Mouse (Mus musculus): ENCODE results near the gene Rusc2. TPM values are rescaled to one million over a fixed set of nuclear protein-coding genes. Genes with fewer than 3 reads are reported as not detected.

Gene Rusc2
- total and polyA plus RNA-seq, 2 experiments = 14.2 to 17.5 TPM

DNA sequence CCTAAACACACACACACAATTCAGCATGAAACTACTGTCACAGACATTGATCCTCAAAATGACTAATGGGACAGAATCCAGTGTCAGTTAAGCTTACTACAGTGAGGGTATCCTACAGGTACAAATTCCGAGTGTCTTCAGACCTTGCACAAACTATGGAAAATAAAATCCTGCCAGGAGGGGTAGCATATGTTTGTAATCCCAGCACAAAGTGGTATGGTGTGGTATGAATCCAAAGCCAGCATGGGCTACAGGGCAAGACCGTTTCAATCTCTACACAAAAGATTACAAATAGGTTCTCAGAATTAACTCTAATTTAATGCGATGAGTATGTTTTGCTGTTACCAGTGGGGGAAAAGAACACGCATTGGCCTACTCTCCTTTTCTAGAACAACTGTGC, 59.9 kb downstream of the Rusc2 start, which contains the start of gene Tesk1:
Tesk1 (plus strand) TSS at position 301 of the 400 bp plus-strand sequence.
- peak within 1 kb of the TSS; percentile 80 for H3K27ac ChIP-seq (replicated peaks; ENCODE audit: insufficient read depth, low read depth, low read length)
- no peak for DNase-seq (ENCODE audit: extremely low read depth, low read depth, low spot score)
- TF ChIP-seq POLR2A (IDR thresholded peaks at IDR 0.05; ENCODE audit: extremely low read depth, insufficient read depth, low read length) (no peak), CTCF (IDR thresholded peaks at IDR 0.05; ENCODE audit: low read depth, low read length) (no peak)
- H3K36me3 ChIP-seq (ENCODE audit: control insufficient read depth, insufficient read depth, low read length) = peaks cover 6% of the 10 kb centered on the region; the same call in 1 of the 2 replicates
- no peaks in the 10 kb centered on the region; the same call in 1 of the 2 replicates for H3K79me2 ChIP-seq (ENCODE audit: control insufficient read depth, insufficient read depth, low read length)
- no peaks in the 10 kb centered on the region for H3K27me3 ChIP-seq (ENCODE audit: control insufficient read depth, insufficient read depth, low read length)
- WGBS = 32% methylated on average over 4 of the region's 4 CpGs
- peak within 1 kb of the TSS; percentile 73 for H3K9ac ChIP-seq (ENCODE audit: low read depth, low read length)
- H3K4me3 ChIP-seq (ENCODE audit: insufficient read depth, low read depth, low read length) = peak within 1 kb of the TSS; percentile 69
- H3K4me1 ChIP-seq (ENCODE audit: control insufficient read depth, insufficient read depth, low read length) = peaks cover 5% of the 10 kb centered on the region; the same call in 1 of the 2 replicates

DNA sequence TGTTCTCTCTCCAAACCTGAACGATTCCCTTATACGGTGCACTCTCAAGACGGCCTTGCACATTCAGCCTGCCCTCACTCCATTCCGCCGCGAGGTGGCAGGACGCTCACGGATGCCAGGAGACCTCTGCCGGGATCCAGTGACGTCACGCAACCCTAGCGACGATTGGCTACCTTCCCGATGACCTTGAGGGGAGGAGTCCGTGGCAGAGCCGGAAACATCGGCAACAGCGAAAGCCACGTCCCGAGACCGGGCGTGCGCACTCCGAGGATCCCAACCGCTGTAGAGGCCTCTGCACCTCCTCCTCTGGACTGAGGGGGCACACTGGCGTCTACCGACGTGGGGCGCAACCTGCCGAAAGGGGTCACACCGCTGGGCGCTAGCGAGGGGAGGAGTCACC, 60.3 kb downstream of the Rusc2 start:
- Histone ChIP-seq H3K4me1 (ENCODE audit: control insufficient read depth, insufficient read depth, low read length) (peaks cover 5% of the 10 kb centered on the region; the same call in 1 of the 2 replicates), H3K4me3 (ENCODE audit: insufficient read depth, low read depth, low read length) (peak overlapping the region; percentile 69), H3K36me3 (ENCODE audit: control insufficient read depth, insufficient read depth, low read length) (peaks cover 6% of the 10 kb centered on the region; the same call in 1 of the 2 replicates), H3K9ac (ENCODE audit: low read depth, low read length) (peak overlapping the region; percentile 73), H3K27me3 (ENCODE audit: control insufficient read depth, insufficient read depth, low read length) (no peaks in the 10 kb centered on the region), H3K27ac (replicated peaks; ENCODE audit: insufficient read depth, low read depth, low read length) (peak overlapping the region; percentile 80), H3K79me2 (ENCODE audit: control insufficient read depth, insufficient read depth, low read length) (no peaks in the 10 kb centered on the region; the same call in 1 of the 2 replicates)
- peak; percentile 93 for DNase-seq (ENCODE audit: extremely low read depth, low read depth, low spot score)
- TF ChIP-seq CTCF (IDR thresholded peaks at IDR 0.05; ENCODE audit: low read depth, low read length) (peak; percentile 98), POLR2A (IDR thresholded peaks at IDR 0.05; ENCODE audit: extremely low read depth, insufficient read depth, low read length) (peak; percentile 91)
- under 1% methylated on average over 33 of the region's 33 CpGs for WGBS

GRCm38 (mm10) chr4:43442456-43443361, 60.9 kb downstream of the Rusc2 start:
- TF ChIP-seq POLR2A (IDR thresholded peaks at IDR 0.05; ENCODE audit: extremely low read depth, insufficient read depth, low read length) (no peak), CTCF (IDR thresholded peaks at IDR 0.05; ENCODE audit: low read depth, low read length) (no peak)

GRCm38 (mm10) chr4:43443511-43443910, 61.7 kb downstream of the Rusc2 start:
- no peak for TF ChIP-seq POLR2A (IDR thresholded peaks at IDR 0.05; ENCODE audit: extremely low read depth, insufficient read depth, low read length)
- no peak for TF ChIP-seq CTCF (IDR thresholded peaks at IDR 0.05; ENCODE audit: low read depth, low read length)
- no peaks in the 10 kb centered on the region for H3K27me3 ChIP-seq (ENCODE audit: control insufficient read depth, insufficient read depth, low read length)
- peaks cover 6% of the 10 kb centered on the region; the same call in 1 of the 2 replicates for H3K36me3 ChIP-seq (ENCODE audit: control insufficient read depth, insufficient read depth, low read length)
- no peak for DNase-seq (ENCODE audit: extremely low read depth, low read depth, low spot score)
- H3K27ac ChIP-seq (replicated peaks; ENCODE audit: insufficient read depth, low read depth, low read length) = no peak overlapping the region
- H3K79me2 ChIP-seq (ENCODE audit: control insufficient read depth, insufficient read depth, low read length) = no peaks in the 10 kb centered on the region; the same call in 1 of the 2 replicates
- peaks cover 5% of the 10 kb centered on the region; the same call in 1 of the 2 replicates for H3K4me1 ChIP-seq (ENCODE audit: control insufficient read depth, insufficient read depth, low read length)
- H3K4me3 ChIP-seq (ENCODE audit: insufficient read depth, low read depth, low read length) = peak overlapping the region; percentile 69
- 2% methylated on average over 28 of the region's 28 CpGs for WGBS
- peak overlapping the region; percentile 92 for H3K9ac ChIP-seq (ENCODE audit: low read depth, low read length)

More at GRCm38 (mm10) chr4:43442456-43443361, 60.9 kb downstream of the Rusc2 start:
- peaks cover 6% of the 10 kb centered on the region; the same call in 1 of the 2 replicates for H3K36me3 ChIP-seq (ENCODE audit: control insufficient read depth, insufficient read depth, low read length)
- no peaks in the 10 kb centered on the region for H3K27me3 ChIP-seq (ENCODE audit: control insufficient read depth, insufficient read depth, low read length)
- peak; percentile 60 for DNase-seq (ENCODE audit: extremely low read depth, low read depth, low spot score)
- H3K9ac ChIP-seq (ENCODE audit: low read depth, low read length) = peak overlapping the region; percentile 92
- peak overlapping the region; percentile 69 for H3K4me3 ChIP-seq (ENCODE audit: insufficient read depth, low read depth, low read length)
- under 1% methylated on average over 88 of the region's 88 CpGs for WGBS
- H3K79me2 ChIP-seq (ENCODE audit: control insufficient read depth, insufficient read depth, low read length) = no peaks in the 10 kb centered on the region; the same call in 1 of the 2 replicates
- peak overlapping the region; percentile 80 for H3K27ac ChIP-seq (replicated peaks; ENCODE audit: insufficient read depth, low read depth, low read length)
- H3K4me1 ChIP-seq (ENCODE audit: control insufficient read depth, insufficient read depth, low read length) = peaks cover 5% of the 10 kb centered on the region; the same call in 1 of the 2 replicates

DNA sequence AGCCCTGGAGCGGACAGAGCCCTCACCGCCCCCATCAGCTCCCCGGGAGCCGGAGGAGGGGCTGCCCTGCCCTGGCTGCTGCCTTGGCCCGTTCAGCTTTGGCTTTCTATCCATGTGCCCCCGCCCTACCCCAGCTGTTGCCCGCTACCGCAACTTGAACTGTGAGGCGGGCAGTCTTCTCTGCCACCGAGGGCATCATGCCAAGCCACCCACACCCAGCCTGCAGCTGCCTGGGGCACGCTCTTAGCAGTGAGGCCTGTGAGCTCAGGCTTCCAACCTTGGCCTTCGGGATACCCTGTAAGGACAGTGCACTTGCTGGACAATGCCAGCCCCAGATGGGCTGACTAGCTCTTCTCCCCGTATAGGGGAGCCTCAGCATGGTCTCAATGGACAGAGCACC, 65.5 kb downstream of the Rusc2 start:
- peaks cover 6% of the 10 kb centered on the region; the same call in 1 of the 2 replicates for H3K36me3 ChIP-seq (ENCODE audit: control insufficient read depth, insufficient read depth, low read length)
- no peaks in the 10 kb centered on the region; the same call in 1 of the 2 replicates for H3K79me2 ChIP-seq (ENCODE audit: control insufficient read depth, insufficient read depth, low read length)
- WGBS = 88% methylated on average over 13 of the region's 13 CpGs
- H3K4me3 ChIP-seq (ENCODE audit: insufficient read depth, low read depth, low read length) = no peak overlapping the region
- no peak overlapping the region for H3K27ac ChIP-seq (replicated peaks; ENCODE audit: insufficient read depth, low read depth, low read length)
- no peak overlapping the region for H3K9ac ChIP-seq (ENCODE audit: low read depth, low read length)
- TF ChIP-seq POLR2A (IDR thresholded peaks at IDR 0.05; ENCODE audit: extremely low read depth, insufficient read depth, low read length) (no peak), CTCF (IDR thresholded peaks at IDR 0.05; ENCODE audit: low read depth, low read length) (no peak)
- no peaks in the 10 kb centered on the region for H3K27me3 ChIP-seq (ENCODE audit: control insufficient read depth, insufficient read depth, low read length)
- H3K4me1 ChIP-seq (ENCODE audit: control insufficient read depth, insufficient read depth, low read length) = peaks cover 5% of the 10 kb centered on the region; the same call in 1 of the 2 replicates
- no peak for DNase-seq (ENCODE audit: extremely low read depth, low read depth, low spot score)
